Mouse (Mus musculus) T-helper 2 cell (primary cell): ENCODE data around the gene Gsdme.

Source experiments
- in situ Hi-C: fragments of 300-600 bp; cut with MboI, MseI; formaldehyde crosslinking; loops from one replicate; pipeline ENCODE4 v1.15.1; 2025; ENCODE audit warnings: high pct_unique_total_duplicates

The Gsdme gene

DNA sequence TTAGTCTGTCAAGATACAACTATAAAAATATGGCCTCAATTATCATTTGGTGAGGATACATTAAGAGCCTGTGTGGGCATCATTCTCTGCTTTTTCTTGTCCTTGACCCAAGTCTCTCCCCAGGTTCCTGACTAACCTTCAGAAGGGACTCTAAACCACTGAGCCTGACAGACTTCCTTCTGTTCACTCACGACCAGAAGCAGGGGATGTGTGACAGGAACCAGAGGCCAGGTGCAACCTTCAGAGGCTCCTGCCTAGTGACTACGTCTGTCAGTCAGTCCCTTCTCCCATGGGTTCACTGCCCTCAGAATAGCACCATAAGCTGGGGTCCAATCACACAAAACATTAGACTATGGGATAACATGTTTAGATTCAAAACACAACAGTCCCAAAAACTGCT is 16.3 kb downstream of the Gsdme start:
- in situ Hi-C loops, result no loop called here

DNA sequence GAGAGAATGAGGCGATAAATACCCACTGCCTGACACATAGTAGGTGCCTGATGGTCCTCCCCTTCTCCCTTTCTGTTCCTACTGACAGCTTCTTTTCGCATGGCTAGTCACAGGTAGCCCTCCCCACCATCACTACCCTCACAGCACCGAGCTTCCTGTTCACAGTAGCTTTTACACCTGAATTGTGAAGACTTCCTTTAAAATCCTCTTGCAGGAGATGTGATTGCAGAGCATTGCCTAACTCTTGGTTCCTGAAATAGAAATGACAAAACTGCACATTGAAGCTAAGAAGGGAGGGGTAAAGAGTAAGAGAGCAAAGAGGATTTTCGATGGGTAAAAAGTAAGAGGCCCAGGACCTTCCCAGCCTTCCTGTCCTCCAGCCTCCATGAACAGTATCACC is 18.7 kb downstream of the Gsdme start:
- in situ Hi-C loops, result no loop called here

DNA sequence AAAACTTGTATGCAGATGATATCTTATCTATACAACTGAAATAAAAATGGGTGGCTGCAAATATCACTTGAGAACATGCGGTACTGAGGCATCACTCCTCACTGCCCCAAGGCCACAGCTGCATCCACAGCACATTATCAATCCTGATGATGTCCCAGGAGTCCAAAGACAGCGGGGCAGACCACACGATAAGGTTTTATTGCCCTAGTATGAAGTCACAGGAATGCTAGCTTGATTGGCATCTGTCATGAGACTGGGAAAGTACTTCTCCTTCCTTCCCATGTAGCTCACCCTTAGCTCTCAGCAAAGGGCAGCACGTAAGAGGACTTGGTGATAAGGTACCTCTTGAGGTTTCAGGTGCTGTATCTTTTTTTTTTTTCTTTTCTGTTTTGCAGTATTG is 19.5 kb downstream of the Gsdme start:
- in situ Hi-C loops, result no loop called here

DNA sequence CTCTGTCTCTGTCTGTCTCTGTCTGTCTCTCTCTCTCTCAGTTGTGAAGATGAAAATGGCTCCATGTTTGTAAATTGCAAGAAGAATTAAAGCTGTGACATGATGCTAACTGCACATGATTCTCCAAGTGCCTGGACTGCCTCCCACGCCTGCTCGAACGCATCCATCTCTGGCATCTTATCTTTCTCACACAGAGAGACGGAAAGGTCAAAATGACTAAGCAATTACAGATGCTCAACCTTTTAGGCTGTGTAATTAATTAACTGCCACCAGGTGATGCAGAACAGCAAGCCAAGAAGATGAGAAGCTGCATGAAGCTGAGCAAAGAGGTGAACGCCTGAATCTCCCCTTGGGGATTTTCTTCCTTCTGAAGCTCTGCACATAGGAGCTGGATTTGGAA is 23.2 kb downstream of the Gsdme start:
- in situ Hi-C loops, result no loop called here

DNA sequence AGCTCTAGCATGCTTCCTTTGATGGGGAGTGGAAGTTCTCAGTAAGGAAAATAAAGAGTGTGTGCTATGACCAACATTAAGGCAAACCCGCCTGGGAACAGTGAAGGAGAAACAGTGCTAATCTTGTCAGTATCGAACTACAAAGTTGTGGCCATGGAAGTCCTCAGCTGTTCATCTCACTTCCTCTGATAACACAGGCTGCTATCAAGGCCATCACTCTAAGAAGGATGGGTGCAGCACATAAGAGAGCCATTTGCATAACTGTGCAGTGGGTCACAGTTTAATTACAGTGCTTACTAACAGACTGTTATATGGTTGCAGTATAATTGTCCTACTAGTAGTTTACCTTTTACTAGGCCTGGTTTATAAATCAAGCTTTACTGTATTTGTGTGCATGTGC is 23.8 kb downstream of the Gsdme start:
- in situ Hi-C loops, result no loop called here

DNA sequence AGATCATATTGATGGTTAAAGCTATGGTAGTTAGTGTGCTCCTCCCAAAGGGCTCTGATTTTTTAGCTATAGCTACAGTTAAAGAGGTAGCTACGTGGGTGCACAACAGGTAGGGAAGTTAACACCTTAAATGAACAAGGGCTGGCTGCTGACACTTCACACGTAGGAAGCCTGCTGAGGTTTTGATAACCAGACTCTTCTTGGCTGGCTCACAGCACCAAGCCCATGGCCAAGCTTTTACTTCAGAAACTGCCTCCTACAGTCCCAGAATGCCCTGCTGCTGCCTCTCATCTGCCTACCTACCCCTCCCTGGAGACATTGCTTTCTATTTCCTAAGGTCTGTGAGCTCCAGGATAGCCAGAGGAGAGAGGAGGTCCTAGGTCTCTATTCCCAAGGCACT is 25.7 kb downstream of the Gsdme start:
- in situ Hi-C loops, result no loop called here

DNA sequence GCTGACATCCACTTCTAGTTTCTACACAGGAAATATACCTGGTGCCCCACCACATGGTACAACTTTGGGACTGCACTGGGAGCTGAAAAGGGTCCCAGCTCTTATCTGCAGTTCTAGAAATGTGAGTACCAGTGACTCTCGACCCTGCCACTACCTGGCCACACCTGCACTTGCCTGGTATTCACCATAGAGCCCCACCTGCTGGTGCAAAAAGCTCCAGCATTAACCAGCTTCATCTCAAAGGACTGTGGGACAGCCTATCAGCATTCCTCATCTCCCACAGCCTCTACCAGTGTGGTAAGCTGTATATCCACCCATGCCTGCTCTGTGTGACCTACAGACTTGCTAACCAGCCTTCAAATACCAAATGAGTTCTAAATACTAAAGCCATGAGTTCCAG is 30.7 kb downstream of the Gsdme start:
- in situ Hi-C loops, result no loop called here

DNA sequence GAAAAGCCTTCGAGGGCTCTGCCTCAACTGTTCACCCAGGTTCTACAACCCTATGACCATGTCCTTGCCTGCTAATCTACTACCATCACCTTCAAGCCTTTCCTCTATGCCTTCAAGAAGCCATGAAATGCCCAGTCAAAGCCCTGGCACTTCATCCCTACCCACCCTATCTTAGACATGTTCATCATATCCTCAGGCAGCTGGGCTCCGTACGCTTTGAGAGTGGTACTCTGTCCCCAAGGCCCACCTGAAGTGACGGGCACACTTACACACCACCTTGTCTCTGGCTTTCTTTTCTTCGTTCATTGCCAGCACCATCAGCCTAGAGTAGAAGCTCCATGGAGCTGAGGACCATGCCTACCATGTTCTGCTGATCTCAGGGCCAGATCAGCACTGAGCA is 32.4 kb downstream of the Gsdme start:
- in situ Hi-C loops, result no loop called here

DNA sequence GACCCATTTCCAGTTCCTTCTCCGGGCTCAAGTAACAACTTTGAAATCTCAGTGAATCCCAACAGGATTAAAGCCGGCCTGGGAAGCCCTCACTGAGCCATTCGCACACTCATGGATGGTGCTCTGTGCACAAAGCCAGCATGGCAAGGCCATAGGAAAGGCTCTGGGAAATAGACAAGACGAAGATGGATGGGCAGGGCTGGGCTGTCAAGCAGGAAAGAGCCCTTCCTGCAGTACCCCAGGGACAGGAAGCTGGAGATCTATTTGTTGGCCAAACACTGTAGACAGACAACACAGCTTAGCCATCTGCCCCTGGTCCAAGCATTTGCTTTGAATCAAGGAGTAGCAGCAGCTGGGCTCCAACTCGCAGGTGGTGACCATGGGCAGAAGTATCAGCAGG is 35.5 kb downstream of the Gsdme start:
- in situ Hi-C loops, result loop anchor here (10.0 kb wide), 1 partner anchor 293 kb away; no protein-coding TSS in a partner anchor

DNA sequence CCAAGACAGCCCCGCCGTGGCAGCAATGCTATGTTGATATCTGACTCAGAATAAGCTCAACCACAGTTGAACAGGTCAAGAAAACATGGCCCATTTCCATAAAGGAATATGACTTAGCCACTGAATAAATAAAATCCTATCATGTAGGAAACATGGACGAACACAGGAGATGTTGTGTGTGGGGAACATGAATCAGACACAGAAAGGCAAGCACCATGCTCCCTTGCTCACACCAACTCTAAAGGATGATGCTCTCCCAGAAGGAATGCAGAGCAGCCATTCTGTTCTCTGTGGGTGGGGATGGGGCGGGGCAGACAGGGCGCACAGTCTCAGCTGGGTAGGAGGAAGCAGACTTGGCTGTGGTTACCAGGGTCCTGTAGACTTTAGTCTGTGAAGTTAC is 38.4 kb downstream of the Gsdme start:
- in situ Hi-C loops, result loop anchor here (10.0 kb wide), 1 partner anchor 290 kb away; no protein-coding TSS in a partner anchor

DNA sequence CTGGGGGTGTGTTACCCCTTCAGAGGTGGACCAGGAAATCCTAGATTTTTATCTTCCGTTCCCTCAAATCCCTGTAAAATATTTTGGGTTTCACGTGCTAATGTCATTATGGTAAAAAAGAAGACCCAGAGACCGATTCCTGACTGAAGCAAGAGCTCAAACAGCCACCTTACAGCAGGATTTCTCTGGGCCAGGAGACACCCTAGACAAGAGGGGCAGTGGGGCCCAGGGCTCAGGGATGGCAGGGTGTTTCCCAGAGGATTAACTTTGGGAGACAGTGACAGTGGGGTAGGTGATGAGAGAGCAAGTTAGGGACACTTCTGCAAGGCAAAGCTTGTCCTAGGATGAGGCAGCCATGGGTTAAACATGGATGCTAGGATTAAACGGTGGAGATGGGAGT is 40.1 kb downstream of the Gsdme start:
- in situ Hi-C loops, result loop anchor here (10.0 kb wide), 1 partner anchor 289 kb away; no protein-coding TSS in a partner anchor

DNA sequence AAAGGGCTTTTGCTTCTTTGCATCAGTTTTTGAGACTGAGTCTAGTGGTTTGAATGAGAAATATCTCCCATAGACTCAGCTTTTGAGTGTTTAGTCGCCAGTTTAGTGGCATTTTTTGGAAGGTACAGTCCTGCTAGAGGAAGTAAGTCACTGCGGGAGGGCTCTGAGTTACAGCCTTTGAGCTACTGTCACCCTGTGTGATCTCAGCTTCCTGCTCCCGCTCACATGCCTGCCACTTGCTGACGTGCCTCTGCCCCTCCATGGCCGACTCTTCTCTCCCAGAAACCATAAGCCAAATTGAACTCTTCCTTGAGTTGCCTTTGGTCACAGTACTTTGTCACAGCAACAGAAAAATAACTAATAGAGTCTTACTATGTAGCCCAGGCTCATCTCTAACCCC is 40.7 kb downstream of the Gsdme start:
- in situ Hi-C loops, result loop anchor here (10.0 kb wide), 1 partner anchor 288 kb away; no protein-coding TSS in a partner anchor

DNA sequence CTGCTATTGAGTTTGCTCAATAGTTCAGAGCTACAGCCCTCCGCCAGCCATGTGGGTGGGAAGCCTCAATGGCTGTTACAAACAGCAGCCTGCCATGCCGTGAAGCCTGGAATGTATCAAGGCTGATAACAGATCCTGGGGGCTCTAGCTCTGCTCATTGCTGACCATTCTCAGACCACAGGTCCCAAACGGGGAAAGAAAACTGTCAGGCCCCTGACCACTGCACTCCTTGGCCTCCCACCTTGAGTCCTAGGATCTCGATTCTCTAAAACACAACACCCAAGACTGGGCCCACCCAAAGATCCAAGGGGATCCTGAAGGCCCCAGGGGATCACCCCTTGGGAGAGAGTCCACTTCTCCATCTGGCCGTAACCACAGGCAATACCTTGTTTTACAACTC is 41.3 kb downstream of the Gsdme start:
- in situ Hi-C loops, result loop anchor here (10.0 kb wide), 1 partner anchor 288 kb away; no protein-coding TSS in a partner anchor

DNA sequence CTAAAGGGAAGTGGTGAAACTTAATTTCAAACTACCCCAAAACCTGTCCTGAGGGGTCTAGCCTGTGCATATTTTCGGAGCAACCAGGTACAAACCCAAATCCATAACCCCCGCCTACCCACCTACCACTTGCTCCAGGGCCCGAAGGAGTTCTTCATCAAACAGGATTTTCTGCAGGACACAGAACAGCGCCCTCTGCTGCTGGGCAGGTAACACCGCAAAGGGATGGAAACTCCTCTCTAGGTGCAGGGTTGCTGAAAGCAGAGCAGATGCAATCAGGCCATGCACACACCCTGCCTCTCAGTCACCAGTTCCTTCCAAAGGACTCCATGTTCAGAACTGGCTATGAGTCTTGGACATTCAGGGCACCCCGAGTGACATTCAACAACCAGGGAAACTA is 42.8 kb downstream of the Gsdme start:
- in situ Hi-C loops, result loop anchor here (10.0 kb wide), 1 partner anchor 286 kb away; no protein-coding TSS in a partner anchor

DNA sequence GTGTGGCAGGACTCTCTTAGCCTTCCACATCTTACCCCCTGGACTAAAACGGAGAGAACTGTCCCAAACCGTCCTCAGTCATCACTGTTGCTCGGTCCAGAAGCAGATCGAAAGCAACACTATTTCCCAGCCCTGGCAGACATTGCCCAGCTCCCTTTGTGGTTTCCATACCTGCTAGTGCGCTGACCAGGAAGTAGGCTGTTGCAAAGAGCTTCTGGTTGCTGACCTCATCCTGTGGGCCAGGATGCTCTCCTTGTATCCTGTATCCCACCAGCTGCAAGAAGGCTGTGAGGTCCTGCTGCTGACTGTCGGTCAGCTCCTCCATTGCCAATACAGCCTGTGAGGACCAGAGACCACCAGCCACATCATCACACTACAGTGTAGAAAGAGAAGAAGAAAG is 44.6 kb downstream of the Gsdme start:
- in situ Hi-C loops, result no loop called here

DNA sequence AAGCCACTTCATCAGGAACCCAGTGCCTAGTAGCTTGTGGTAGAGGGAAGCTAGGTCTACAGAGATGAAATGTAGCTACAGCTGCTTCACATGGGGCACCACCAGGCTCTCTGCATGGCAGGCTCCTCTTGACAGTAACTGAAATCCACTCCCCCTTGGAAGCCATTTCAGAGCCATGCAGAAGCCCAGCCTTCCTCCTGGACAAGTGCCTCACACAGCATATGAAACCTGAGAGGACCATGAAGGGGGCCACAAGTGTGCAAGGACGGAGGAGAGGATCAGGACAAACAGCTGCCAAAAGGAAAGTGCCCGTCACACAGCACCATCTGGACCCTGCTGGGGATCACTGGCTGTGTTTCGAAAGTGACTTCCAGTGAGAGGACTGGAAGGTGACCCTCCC is 45.0 kb downstream of the Gsdme start:
- in situ Hi-C loops, result no loop called here

DNA sequence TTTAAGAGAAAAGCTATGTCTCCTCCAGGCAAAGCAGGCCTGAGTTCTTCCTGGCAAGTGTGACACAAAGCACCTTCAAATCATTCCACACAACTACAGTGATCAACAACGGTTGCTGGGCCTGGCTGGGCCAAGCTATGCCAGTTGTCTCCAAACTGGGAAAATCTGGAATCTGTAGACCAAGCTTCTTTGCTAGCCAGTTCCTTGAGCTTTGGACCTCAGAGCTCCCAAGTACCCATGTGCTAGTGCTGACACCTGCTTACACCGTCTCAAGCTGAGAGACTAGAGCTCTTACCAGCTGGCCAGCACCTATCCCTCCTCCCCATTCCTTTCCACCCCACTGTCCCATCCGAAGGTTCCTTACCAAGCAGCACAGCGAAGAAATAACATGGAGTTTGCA is 47.7 kb downstream of the Gsdme start:
- in situ Hi-C loops, result no loop called here

DNA sequence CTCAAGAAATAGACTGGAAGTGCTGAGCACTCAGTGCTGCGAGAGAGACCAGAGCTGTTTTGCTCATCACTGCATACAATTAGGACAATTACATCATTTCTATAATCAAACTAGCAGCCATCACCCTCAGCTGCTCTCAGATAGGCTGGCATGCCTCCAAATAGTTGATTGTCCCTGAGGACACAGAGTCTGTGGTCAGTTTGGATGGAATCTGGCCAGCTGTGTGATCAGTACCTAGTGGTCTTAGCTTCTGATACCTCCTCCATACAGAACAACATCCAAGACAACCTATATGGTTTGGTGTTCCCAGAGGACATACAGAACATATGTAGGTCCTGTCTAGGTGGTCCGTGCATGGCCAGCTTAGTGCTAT is 48.3 kb downstream of the Gsdme start:
- in situ Hi-C loops, result no loop called here

DNA sequence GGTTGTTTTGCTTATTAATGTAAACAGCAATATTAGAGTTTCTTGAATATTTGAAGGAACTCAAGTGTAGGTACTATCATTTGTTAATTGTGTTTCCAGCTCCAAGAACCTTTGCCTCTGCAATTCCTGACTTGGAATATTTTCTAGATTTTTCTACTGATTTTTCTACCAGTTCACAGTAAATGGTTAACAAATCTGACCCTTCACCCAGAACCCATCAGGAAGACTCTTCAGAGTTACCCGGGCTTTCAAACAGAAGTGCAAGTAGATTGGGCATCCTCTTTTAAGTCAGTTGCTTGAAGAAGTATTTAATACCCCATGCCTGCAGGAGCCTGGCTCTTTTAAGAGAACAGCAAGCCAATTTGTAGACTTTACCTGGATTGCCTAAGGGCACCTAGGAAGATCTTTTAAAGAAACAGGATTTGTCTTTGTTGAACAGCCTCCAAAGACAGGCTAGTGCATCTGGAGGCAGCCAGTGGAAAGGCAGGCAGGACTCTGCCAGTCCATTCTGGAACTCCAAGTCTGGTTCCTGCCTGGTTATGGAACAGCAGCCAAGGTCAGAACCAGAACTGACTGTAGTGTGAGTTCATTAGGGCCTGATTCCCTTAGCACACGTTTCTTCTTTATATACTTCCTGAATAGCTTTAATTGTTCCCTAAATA is 48.8 kb downstream of the Gsdme start:
- in situ Hi-C loops, result no loop called here

DNA sequence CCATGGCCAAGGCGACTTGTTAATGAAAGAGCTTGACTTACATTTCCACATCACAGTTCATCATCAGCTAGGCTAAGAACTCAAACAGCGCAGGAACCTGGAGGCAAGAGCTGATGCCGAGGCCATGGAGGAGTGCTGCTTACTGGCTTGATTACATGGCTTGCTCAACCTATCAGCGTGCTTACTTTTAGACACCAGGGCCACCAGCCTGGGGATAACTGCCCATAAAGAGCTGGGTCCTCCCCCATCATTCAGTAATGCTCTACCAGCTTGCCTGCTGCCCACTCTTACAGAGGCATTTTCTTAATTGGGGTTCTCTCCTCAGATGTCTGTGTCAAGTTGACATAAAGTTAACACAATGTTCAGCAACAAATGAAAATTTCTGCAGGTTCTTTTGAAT is 58.6 kb downstream of the Gsdme start:
- in situ Hi-C loops, result no loop called here

DNA sequence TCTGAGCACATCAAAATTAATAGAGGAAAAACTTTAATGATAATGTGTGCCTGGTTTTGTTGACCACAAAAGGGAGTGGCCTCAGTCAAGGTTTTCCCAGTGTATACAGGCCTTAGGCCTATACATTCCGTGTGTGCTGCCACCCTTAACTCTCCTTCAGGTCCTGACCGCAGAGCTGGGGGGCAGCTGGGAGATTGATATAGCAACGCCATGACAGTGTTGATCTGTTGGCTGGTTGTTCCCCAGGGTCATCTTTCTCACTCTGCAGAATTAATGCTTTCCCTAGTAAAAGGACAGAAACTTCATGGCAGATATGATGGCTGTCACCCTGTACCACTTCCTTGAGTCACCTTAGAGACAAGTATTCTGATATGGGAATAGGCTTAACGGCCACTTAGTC is 59.3 kb downstream of the Gsdme start:
- in situ Hi-C loops, result no loop called here

DNA sequence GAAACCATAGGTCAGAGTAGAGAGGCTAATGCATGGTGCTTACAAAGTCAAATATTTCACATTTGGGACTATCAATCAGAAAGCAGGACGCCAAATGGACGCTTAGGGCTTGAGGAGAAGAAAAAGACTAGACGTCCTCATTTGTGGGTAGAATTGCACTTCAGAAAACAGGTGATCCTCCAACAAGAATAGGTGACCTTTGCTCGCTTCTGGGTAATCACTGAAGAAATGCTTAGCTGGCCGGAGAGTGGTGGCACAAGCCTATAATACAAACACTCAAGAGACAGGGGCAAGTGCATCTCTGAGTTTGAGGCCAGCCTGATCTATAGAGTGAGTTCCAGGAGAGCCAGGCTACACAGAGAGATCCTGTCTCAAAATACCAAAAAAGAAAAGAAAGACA is 69.8 kb downstream of the Gsdme start:
- in situ Hi-C loops, result no loop called here

DNA sequence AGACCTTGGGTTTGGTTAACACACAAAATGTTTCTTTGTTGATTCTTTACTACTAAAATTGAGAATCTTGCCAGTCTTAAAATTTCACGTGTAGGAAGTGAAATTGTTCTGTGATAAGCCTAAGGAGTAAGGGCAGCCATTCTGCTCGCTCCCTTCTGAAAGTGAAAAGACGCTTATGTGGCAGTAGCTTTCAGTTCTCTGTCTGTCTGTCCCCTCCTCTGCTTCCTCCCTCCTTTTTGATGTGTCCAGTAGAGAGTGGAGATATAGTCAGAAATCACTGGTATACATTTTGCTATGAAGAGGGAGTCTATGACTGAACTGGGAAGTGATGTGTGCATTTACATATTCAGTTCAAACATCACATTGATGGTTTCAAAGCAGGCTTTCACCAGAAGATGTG is 70.8 kb downstream of the Gsdme start:
- in situ Hi-C loops, result no loop called here

DNA sequence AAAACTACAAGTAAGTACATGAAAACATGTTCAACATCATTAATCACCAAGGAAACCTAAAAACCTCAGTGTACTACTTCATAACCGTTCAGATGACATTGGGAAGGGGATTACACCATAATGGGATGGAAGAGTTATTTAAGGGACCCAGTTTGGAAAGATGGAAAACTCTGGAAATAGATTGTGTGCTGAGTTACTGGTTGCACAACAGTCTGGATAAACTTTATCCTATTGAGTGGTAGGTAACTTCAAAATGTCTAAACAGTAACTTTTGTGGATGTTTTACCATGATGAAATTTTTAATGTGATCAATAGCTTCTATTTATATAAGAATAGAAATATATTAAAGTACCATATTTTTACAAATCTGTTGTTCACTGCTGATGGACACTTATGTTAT is 71.5 kb downstream of the Gsdme start:
- in situ Hi-C loops, result no loop called here
